Mouse (Mus musculus): ENCODE results near the gene Pcsk5. TPM values are rescaled to one million over a fixed set of nuclear protein-coding genes. Genes with fewer than 3 reads are reported as not detected.

The Pcsk5 gene
- total RNA-seq, 2 experiments from 2014 or later = 1.6 to 1.7 TPM

- DNase-seq (ENCODE audit: low spot score) = no peak
Observed at GRCm38 (mm10) chr19:17577412-17577811, 260.0 kb downstream of the Pcsk5 start.

- no peak for DNase-seq (ENCODE audit: low spot score)
Observed at GRCm38 (mm10) chr19:17574564-17574963, 262.9 kb downstream of the Pcsk5 start.

GRCm38 (mm10) chr19:17572315-17572714 is 265.1 kb downstream of the Pcsk5 start:
- no peak for DNase-seq (ENCODE audit: low spot score)

- no peak for DNase-seq (ENCODE audit: low spot score)
Observed at GRCm38 (mm10) chr19:17570936-17571335, 266.5 kb downstream of the Pcsk5 start.

GRCm38 (mm10) chr19:17567264-17567663 is 270.2 kb downstream of the Pcsk5 start:
- no peak for DNase-seq (ENCODE audit: low spot score)

- no peak for DNase-seq (ENCODE audit: low spot score)
Observed at GRCm38 (mm10) chr19:17566097-17566496, 271.3 kb downstream of the Pcsk5 start.

- DNase-seq (ENCODE audit: low spot score) = no peak
Observed at GRCm38 (mm10) chr19:17558764-17559163, 278.7 kb downstream of the Pcsk5 start.

- DNase-seq (ENCODE audit: low spot score) = peak; percentile 3
Observed at GRCm38 (mm10) chr19:17555159-17555558, 282.3 kb downstream of the Pcsk5 start.

- DNase-seq (ENCODE audit: low spot score) = no peak
Observed at GRCm38 (mm10) chr19:17554571-17554970, 282.9 kb downstream of the Pcsk5 start.

GRCm38 (mm10) chr19:17553396-17554100 is 283.9 kb downstream of the Pcsk5 start:
- DNase-seq (ENCODE audit: low spot score) = no peak

- no peak for DNase-seq (ENCODE audit: low spot score)
Observed at GRCm38 (mm10) chr19:17528746-17529532, 308.5 kb downstream of the Pcsk5 start.

GRCm38 (mm10) chr19:17525558-17525957 is 311.9 kb downstream of the Pcsk5 start:
- DNase-seq (ENCODE audit: low spot score) = no peak

- no peak for DNase-seq (ENCODE audit: low spot score)
Observed at GRCm38 (mm10) chr19:17514456-17514855, 323.0 kb downstream of the Pcsk5 start.

- no peak for DNase-seq (ENCODE audit: low spot score)
Observed at GRCm38 (mm10) chr19:17511283-17511682, 326.1 kb downstream of the Pcsk5 start.

- DNase-seq (ENCODE audit: low spot score) = no peak
Observed at GRCm38 (mm10) chr19:17504212-17504611, 333.2 kb downstream of the Pcsk5 start.

- DNase-seq (ENCODE audit: low spot score) = peak; percentile 56
Observed at GRCm38 (mm10) chr19:17498586-17499235, 338.7 kb downstream of the Pcsk5 start.

- DNase-seq (ENCODE audit: low spot score) = no peak
Observed at GRCm38 (mm10) chr19:17496131-17496530, 341.3 kb downstream of the Pcsk5 start.

GRCm38 (mm10) chr19:17491822-17492544 is 345.4 kb downstream of the Pcsk5 start:
- no peak for DNase-seq (ENCODE audit: low spot score)

- no peak for DNase-seq (ENCODE audit: low spot score)
Observed at GRCm38 (mm10) chr19:17491322-17491721, 346.1 kb downstream of the Pcsk5 start.

GRCm38 (mm10) chr19:17489866-17490141 is 347.6 kb downstream of the Pcsk5 start:
- DNase-seq (ENCODE audit: low spot score) = no peak

- no peak for DNase-seq (ENCODE audit: low spot score)
Observed at GRCm38 (mm10) chr19:17489041-17489865, 348.2 kb downstream of the Pcsk5 start.

All from gastrocnemius, adult 18-20 months (tissue).